Mouse (Mus musculus): ENCODE measurements at regions not wholly inside any gene's neighbourhood (a gene's known extent, or its start where the extent isn't known, plus 50 kb on each side); places are given as distances from the start of the nearest gene placed in this dataset.
A peak's percentile ranks its signal among the peaks of the same experiment; 100 is the strongest.

- H3K4me1 ChIP-seq (ENCODE audit: control insufficient read depth, insufficient read depth, low read length) = no peaks in the 10 kb centered on the region
- no peak overlapping the region for H3K9ac ChIP-seq (ENCODE audit: low read depth, low read length)
- no peak overlapping the region for H3K27ac ChIP-seq (ENCODE audit: low read length)
- H3K27me3 ChIP-seq (replicated peaks; ENCODE audit: control insufficient read depth, insufficient read depth, low read length) = no peaks in the 10 kb centered on the region
- H3K4me3 ChIP-seq (ENCODE audit: low read length) = no peak overlapping the region
- H3K9me3 ChIP-seq (ENCODE audit: control insufficient read depth, low read length) = no peaks in the 10 kb centered on the region
- ATAC-seq = no peak
- H3K4me2 ChIP-seq (ENCODE audit: low read depth, low read length) = no peak overlapping the region
- no peaks in the 10 kb centered on the region for H3K36me3 ChIP-seq (ENCODE audit: control insufficient read depth, insufficient read depth, low read length)
Observed at GRCm38 (mm10) chr12:96275894-96276293, 583.9 kb downstream of the Flrt2 start.

GRCm38 (mm10) chr12:96311137-96311536 lies 619.1 kb downstream of the Flrt2 start:
- Histone ChIP-seq H3K4me3 (ENCODE audit: low read length) (no peak overlapping the region), H3K9me3 (ENCODE audit: control insufficient read depth, low read length) (no peaks in the 10 kb centered on the region), H3K27ac (ENCODE audit: low read length) (no peak overlapping the region), H3K27me3 (replicated peaks; ENCODE audit: control insufficient read depth, insufficient read depth, low read length) (no peaks in the 10 kb centered on the region), H3K4me1 (ENCODE audit: control insufficient read depth, insufficient read depth, low read length) (no peaks in the 10 kb centered on the region), H3K36me3 (ENCODE audit: control insufficient read depth, insufficient read depth, low read length) (no peaks in the 10 kb centered on the region), H3K4me2 (ENCODE audit: low read depth, low read length) (no peak overlapping the region), H3K9ac (ENCODE audit: low read depth, low read length) (no peak overlapping the region)
- ATAC-seq = no peak
- 4% methylated on average over 2 of the region's 2 CpGs for WGBS

- H3K27ac ChIP-seq (ENCODE audit: low read length) = no peak overlapping the region
- no peak overlapping the region for H3K4me2 ChIP-seq (ENCODE audit: low read depth, low read length)
- H3K9me3 ChIP-seq (ENCODE audit: control insufficient read depth, low read length) = no peaks in the 10 kb centered on the region
- ATAC-seq = peak; percentile 74
- no peaks in the 10 kb centered on the region for H3K27me3 ChIP-seq (replicated peaks; ENCODE audit: control insufficient read depth, insufficient read depth, low read length)
- WGBS = 47% methylated on average over 10 of the region's 10 CpGs
- H3K36me3 ChIP-seq (ENCODE audit: control insufficient read depth, insufficient read depth, low read length) = no peaks in the 10 kb centered on the region
- no peak overlapping the region for H3K4me3 ChIP-seq (ENCODE audit: low read length)
- no peak overlapping the region for H3K9ac ChIP-seq (ENCODE audit: low read depth, low read length)
- no peaks in the 10 kb centered on the region for H3K4me1 ChIP-seq (ENCODE audit: control insufficient read depth, insufficient read depth, low read length)
Observed at GRCm38 (mm10) chr12:96323061-96323786, 631.2 kb downstream of the Flrt2 start.

- Histone ChIP-seq H3K4me2 (ENCODE audit: low read depth, low read length) (no peak overlapping the region), H3K4me1 (ENCODE audit: control insufficient read depth, insufficient read depth, low read length) (no peaks in the 10 kb centered on the region), H3K27me3 (replicated peaks; ENCODE audit: control insufficient read depth, insufficient read depth, low read length) (no peaks in the 10 kb centered on the region), H3K36me3 (ENCODE audit: control insufficient read depth, insufficient read depth, low read length) (no peaks in the 10 kb centered on the region), H3K9ac (ENCODE audit: low read depth, low read length) (no peak overlapping the region), H3K4me3 (ENCODE audit: low read length) (no peak overlapping the region), H3K9me3 (ENCODE audit: control insufficient read depth, low read length) (no peaks in the 10 kb centered on the region), H3K27ac (ENCODE audit: low read length) (no peak overlapping the region)
- peak; percentile 79 for ATAC-seq
- WGBS = 45% methylated on average over 3 of the region's 3 CpGs
Observed at GRCm38 (mm10) chr12:96351143-96351542, 659.1 kb downstream of the Flrt2 start.

GRCm38 (mm10) chr12:96378924-96379323 lies 686.9 kb downstream of the Flrt2 start:
- Histone ChIP-seq H3K9ac (ENCODE audit: low read depth, low read length) (no peak overlapping the region), H3K27me3 (replicated peaks; ENCODE audit: control insufficient read depth, insufficient read depth, low read length) (no peaks in the 10 kb centered on the region), H3K27ac (ENCODE audit: low read length) (no peak overlapping the region), H3K4me2 (ENCODE audit: low read depth, low read length) (no peak overlapping the region), H3K4me1 (ENCODE audit: control insufficient read depth, insufficient read depth, low read length) (no peaks in the 10 kb centered on the region), H3K9me3 (ENCODE audit: control insufficient read depth, low read length) (no peaks in the 10 kb centered on the region), H3K4me3 (ENCODE audit: low read length) (no peak overlapping the region), H3K36me3 (ENCODE audit: control insufficient read depth, insufficient read depth, low read length) (no peaks in the 10 kb centered on the region)
- whole genome bisulfite sequencing = 60% methylated on average over 3 of the region's 3 CpGs
- no peak for ATAC-seq

GRCm38 (mm10) chr12:96419104-96419503 lies 727.1 kb downstream of the Flrt2 start:
- no peak overlapping the region for H3K9ac ChIP-seq (ENCODE audit: low read depth, low read length)
- H3K4me3 ChIP-seq (ENCODE audit: low read length) = no peak overlapping the region
- H3K4me1 ChIP-seq (ENCODE audit: control insufficient read depth, insufficient read depth, low read length) = no peaks in the 10 kb centered on the region
- no peaks in the 10 kb centered on the region for H3K36me3 ChIP-seq (ENCODE audit: control insufficient read depth, insufficient read depth, low read length)
- no peak overlapping the region for H3K27ac ChIP-seq (ENCODE audit: low read length)
- ATAC-seq = no peak
- no peaks in the 10 kb centered on the region for H3K27me3 ChIP-seq (replicated peaks; ENCODE audit: control insufficient read depth, insufficient read depth, low read length)
- no peak overlapping the region for H3K4me2 ChIP-seq (ENCODE audit: low read depth, low read length)
- H3K9me3 ChIP-seq (ENCODE audit: control insufficient read depth, low read length) = no peaks in the 10 kb centered on the region
- 33% methylated on average over 3 of the region's 3 CpGs for WGBS

GRCm38 (mm10) chr12:96419567-96419966 lies 727.5 kb downstream of the Flrt2 start:
- Histone ChIP-seq H3K4me3 (ENCODE audit: low read length) (no peak overlapping the region), H3K9ac (ENCODE audit: low read depth, low read length) (no peak overlapping the region), H3K27ac (ENCODE audit: low read length) (no peak overlapping the region), H3K4me2 (ENCODE audit: low read depth, low read length) (no peak overlapping the region), H3K27me3 (replicated peaks; ENCODE audit: control insufficient read depth, insufficient read depth, low read length) (no peaks in the 10 kb centered on the region), H3K9me3 (ENCODE audit: control insufficient read depth, low read length) (no peaks in the 10 kb centered on the region), H3K36me3 (ENCODE audit: control insufficient read depth, insufficient read depth, low read length) (no peaks in the 10 kb centered on the region), H3K4me1 (ENCODE audit: control insufficient read depth, insufficient read depth, low read length) (no peaks in the 10 kb centered on the region)
- no peak for ATAC-seq

GRCm38 (mm10) chr12:96427589-96427988 lies 735.6 kb downstream of the Flrt2 start:
- Histone ChIP-seq H3K9me3 (ENCODE audit: control insufficient read depth, low read length) (no peaks in the 10 kb centered on the region), H3K4me3 (ENCODE audit: low read length) (no peak overlapping the region), H3K9ac (ENCODE audit: low read depth, low read length) (no peak overlapping the region), H3K4me1 (ENCODE audit: control insufficient read depth, insufficient read depth, low read length) (no peaks in the 10 kb centered on the region), H3K27me3 (replicated peaks; ENCODE audit: control insufficient read depth, insufficient read depth, low read length) (no peaks in the 10 kb centered on the region), H3K36me3 (ENCODE audit: control insufficient read depth, insufficient read depth, low read length) (no peaks in the 10 kb centered on the region), H3K4me2 (ENCODE audit: low read depth, low read length) (no peak overlapping the region), H3K27ac (ENCODE audit: low read length) (no peak overlapping the region)
- 74% methylated on average over 3 of the region's 3 CpGs for WGBS
- no peak for ATAC-seq

GRCm38 (mm10) chr12:96442546-96442945 lies 750.5 kb downstream of the Flrt2 start:
- Histone ChIP-seq H3K4me2 (ENCODE audit: low read depth, low read length) (no peak overlapping the region), H3K27ac (ENCODE audit: low read length) (no peak overlapping the region), H3K9me3 (ENCODE audit: control insufficient read depth, low read length) (no peaks in the 10 kb centered on the region), H3K9ac (ENCODE audit: low read depth, low read length) (no peak overlapping the region), H3K4me1 (ENCODE audit: control insufficient read depth, insufficient read depth, low read length) (no peaks in the 10 kb centered on the region), H3K4me3 (ENCODE audit: low read length) (no peak overlapping the region), H3K36me3 (ENCODE audit: control insufficient read depth, insufficient read depth, low read length) (no peaks in the 10 kb centered on the region), H3K27me3 (replicated peaks; ENCODE audit: control insufficient read depth, insufficient read depth, low read length) (no peaks in the 10 kb centered on the region)
- ATAC-seq = no peak
- WGBS = 75% methylated on average over 3 of the region's 3 CpGs

GRCm38 (mm10) chr12:96453374-96453773 lies 761.3 kb downstream of the Flrt2 start:
- H3K9ac ChIP-seq (ENCODE audit: low read depth, low read length) = no peak overlapping the region
- H3K4me2 ChIP-seq (ENCODE audit: low read depth, low read length) = no peak overlapping the region
- no peaks in the 10 kb centered on the region for H3K9me3 ChIP-seq (ENCODE audit: control insufficient read depth, low read length)
- no peaks in the 10 kb centered on the region for H3K36me3 ChIP-seq (ENCODE audit: control insufficient read depth, insufficient read depth, low read length)
- 36% methylated on average over 3 of the region's 3 CpGs for WGBS
- H3K4me1 ChIP-seq (ENCODE audit: control insufficient read depth, insufficient read depth, low read length) = no peaks in the 10 kb centered on the region
- no peak overlapping the region for H3K4me3 ChIP-seq (ENCODE audit: low read length)
- no peak overlapping the region for H3K27ac ChIP-seq (ENCODE audit: low read length)
- no peaks in the 10 kb centered on the region for H3K27me3 ChIP-seq (replicated peaks; ENCODE audit: control insufficient read depth, insufficient read depth, low read length)
- no peak for ATAC-seq

All from intestine, embryonic 16.5 days (tissue).